Mouse (Mus musculus): ENCODE data around the gene Isca2.

DNA sequence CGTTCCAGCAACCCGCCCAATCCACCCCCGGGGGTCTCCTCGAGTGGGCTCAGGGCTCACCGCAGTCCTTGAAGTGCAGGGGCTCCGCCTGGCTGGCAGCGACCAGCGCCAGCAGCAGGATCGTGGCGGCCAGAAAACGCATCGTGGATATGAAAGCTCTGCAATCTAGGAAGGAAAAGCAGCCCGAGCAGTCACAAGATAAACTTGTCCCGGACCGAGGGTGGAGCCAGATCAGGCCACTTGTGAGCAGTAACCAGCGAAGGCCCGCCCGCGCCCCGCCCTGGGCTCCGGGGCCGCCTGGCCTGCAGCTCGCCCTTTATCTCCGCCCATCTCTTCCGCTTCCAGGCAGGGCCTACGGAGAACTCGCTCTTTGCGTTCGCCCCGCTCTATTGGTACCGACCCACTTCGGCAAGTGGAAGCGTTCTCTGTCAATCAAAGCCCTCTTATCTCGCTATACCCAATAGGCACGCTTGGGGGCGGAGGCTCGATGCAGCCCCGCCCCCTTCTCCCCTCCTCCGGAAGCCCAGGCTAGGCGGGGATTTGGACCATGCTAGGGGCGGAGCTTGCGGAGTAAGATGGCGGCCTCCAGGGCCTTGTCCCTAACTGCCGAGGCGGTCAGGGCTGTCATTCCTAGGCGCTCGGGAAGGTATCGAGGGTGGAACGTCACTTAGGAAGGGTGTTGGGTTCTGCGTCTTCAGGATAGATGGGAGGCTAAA, at the start of gene Isca2, which contains the start of gene Npc2:
- TF ChIP-seq CTCF (IDR thresholded peaks at IDR 0.05; ENCODE audit: low read depth, low read length) (no peak), POLR2A (IDR thresholded peaks at IDR 0.05; ENCODE audit: borderline replicate concordance, low read depth, low read length) (peak; percentile 85)

All from bone marrow macrophage, adult 2 months (primary cell).